Mouse (Mus musculus) embryonic facial prominence, embryonic 11.5 days (tissue): ENCODE results near the gene Slc11a2. TPM values are rescaled to one million over a fixed set of nuclear protein-coding genes. Genes with fewer than 3 reads are reported as not detected.

Source experiments
- ATAC-seq: fragments of 200-750 bp; cut with Nextera tagmentation; replicated peaks from 2 replicates; pipeline ENCODE4 v1.8.0; 2017; ENCODE audit warnings: low read depth; ENCODE audit not compliant: insufficient number of reproducible peaks, low FRiP score, low TSS enrichment
- DNase-seq: peaks from one replicate; pipeline ENCODE4 v3.0.0-alpha.2; 2015; ENCODE audit warnings: low spot score
- H3K27ac ChIP-seq: fragments of 300-500 bp; sonication (generic); replicated peaks from 2 replicates; pipeline ENCODE4 v1.5.1; 2014; ENCODE audit warnings: mild to moderate bottlenecking, low read depth, low read length, control low read depth
- H3K27me3 ChIP-seq: fragments of 300-500 bp; sonication (generic); 2 replicates; pipeline ENCODE4 v1.6.1; 2014; ENCODE audit warnings: mild to moderate bottlenecking, low read length, moderate library complexity, mixed read lengths; ENCODE audit not compliant: control insufficient read depth, insufficient read depth
- H3K36me3 ChIP-seq: fragments of 300-500 bp; sonication (generic); replicated peaks from 2 replicates; pipeline ENCODE4 v1.6.1; 2014; ENCODE audit warnings: low read depth, mild to moderate bottlenecking, low read length, moderate library complexity, mixed read lengths; ENCODE audit not compliant: control insufficient read depth, insufficient read depth
- H3K4me1 ChIP-seq: fragments of 300-500 bp; sonication (generic); 2 replicates; pipeline ENCODE4 v1.6.1; 2014; ENCODE audit warnings: low read length, mixed read lengths; ENCODE audit not compliant: control insufficient read depth, insufficient read depth
- H3K4me2 ChIP-seq: fragments of 300-500 bp; sonication (generic); 2 replicates; pipeline ENCODE4 v1.6.1; 2014; ENCODE audit warnings: low read depth, mild to moderate bottlenecking, control low read depth, low read length, moderate library complexity
- H3K4me3 ChIP-seq: fragments of 300-500 bp; sonication (generic); 2 replicates; pipeline ENCODE4 v1.5.1; 2014; ENCODE audit warnings: low read depth, low read length, control low read depth
- H3K9ac ChIP-seq: fragments of 300-500 bp; sonication (generic); replicated peaks from 2 replicates; pipeline ENCODE4 v1.6.1; 2014; ENCODE audit warnings: mild to moderate bottlenecking, control low read depth, low read length
- H3K9me3 ChIP-seq: fragments of 300-500 bp; sonication (generic); replicated peaks from 2 replicates; pipeline ENCODE4 v1.6.1; 2016; ENCODE audit warnings: mild to moderate bottlenecking, low read length, inconsistent platforms, mixed read lengths; ENCODE audit not compliant: control insufficient read depth
- WGBS: fragments of 180-500 bp; shearing (Covaris S2); extraction: QIAGEN DNeasy Blood & Tissue Kit; methylation state at CpG from one replicate; pipeline ENCODE4 v1.1.7; 2014; 5-methylcytosine and 5-hydroxymethylcytosine counted together
- polyA plus RNA-seq: library from polyadenylated mRNA; unstranded; fragments of >200 nt; fragmentation: Nextera tagmentation; extraction: Ambion mirVana; gene quantifications from 2 replicates; pipeline ENCODE4 v1.2.1, GENCODE M21; 2014

The Slc11a2 gene
- polyA plus RNA-seq = 18.3 and 18.8 TPM in 2 replicates

GRCm38 (mm10) chr15:100424396-100425122 is at the start of gene Slc11a2:
TSS of gene Slc11a2 (minus strand) at chr15:100425072.
- peak within 1 kb of the TSS; percentile 90 for H3K4me2 ChIP-seq
- peak within 1 kb of the TSS; percentile 8 for H3K9ac ChIP-seq
- peaks cover 3% of the 10 kb centered on the region; the same call in 1 of the 2 replicates for H3K4me1 ChIP-seq
- no peak for ATAC-seq
- no peaks in the 10 kb centered on the region for H3K36me3 ChIP-seq
- H3K4me3 ChIP-seq = peak within 1 kb of the TSS; percentile 17
- peak; percentile 36 for DNase-seq
- no peak within 1 kb of the TSS for H3K27ac ChIP-seq
- H3K27me3 ChIP-seq = no peaks in the 10 kb centered on the region; the same call in 1 of the 2 replicates
- WGBS = 24% methylated on average over 17 of the region's 17 CpGs
- no peaks in the 10 kb centered on the region for H3K9me3 ChIP-seq

GRCm38 (mm10) chr15:100473926-100474503 is 49.1 kb upstream of the Slc11a2 start:
- no peak for DNase-seq
- no peak overlapping the region for H3K27ac ChIP-seq
- H3K4me3 ChIP-seq = no peak overlapping the region
- no peaks in the 10 kb centered on the region for H3K9me3 ChIP-seq
- WGBS = 86% methylated on average over 7 of the region's 7 CpGs
- H3K36me3 ChIP-seq = no peaks in the 10 kb centered on the region
- no peaks in the 10 kb centered on the region; the same call in 1 of the 2 replicates for H3K4me1 ChIP-seq
- H3K9ac ChIP-seq = no peak overlapping the region
- H3K4me2 ChIP-seq = no peak overlapping the region
- no peak for ATAC-seq
- no peaks in the 10 kb centered on the region for H3K27me3 ChIP-seq

- no peaks in the 10 kb centered on the region for H3K9me3 ChIP-seq
- H3K4me3 ChIP-seq = peak overlapping the region; percentile 85
- H3K4me2 ChIP-seq = peak overlapping the region; percentile 58
- H3K4me1 ChIP-seq = peaks cover 2% of the 10 kb centered on the region; the same call in 1 of the 2 replicates
- no peak for DNase-seq
- no peak overlapping the region for H3K9ac ChIP-seq
- ATAC-seq = no peak
- H3K27me3 ChIP-seq = no peaks in the 10 kb centered on the region
- 64% methylated on average over 10 of the region's 10 CpGs for WGBS
- H3K27ac ChIP-seq = no peak overlapping the region
- no peaks in the 10 kb centered on the region for H3K36me3 ChIP-seq
Observed at GRCm38 (mm10) chr15:100470037-100470436, 45.2 kb upstream of the Slc11a2 start.

- no peaks in the 10 kb centered on the region for H3K36me3 ChIP-seq
- ATAC-seq (no peak; the same call in 1 of the 2 replicates), DNase-seq (no peak)
- peak overlapping the region; percentile 47; the same call in 1 of the 2 replicates for H3K27ac ChIP-seq
- peaks cover 2% of the 10 kb centered on the region; the same call in 1 of the 2 replicates for H3K4me1 ChIP-seq
- peak overlapping the region; percentile 58 for H3K4me2 ChIP-seq
- H3K9ac ChIP-seq = peak overlapping the region; percentile 86
- WGBS = under 1% methylated on average over 19 of the region's 19 CpGs
- H3K4me3 ChIP-seq = peak overlapping the region; percentile 85
- no peaks in the 10 kb centered on the region for H3K27me3 ChIP-seq
- H3K9me3 ChIP-seq = no peaks in the 10 kb centered on the region
Observed at GRCm38 (mm10) chr15:100469189-100469545, 44.3 kb upstream of the Slc11a2 start.

- DNase-seq (peak; percentile 90), ATAC-seq (peak; percentile 92)
- Histone ChIP-seq H3K4me2 (peak within 1 kb of the TSS; percentile 58), H3K9ac (peak within 1 kb of the TSS; percentile 86), H3K4me3 (peak within 1 kb of the TSS; percentile 85), H3K9me3 (no peaks in the 10 kb centered on the region), H3K27ac (peak within 1 kb of the TSS; percentile 47; the same call in 1 of the 2 replicates), H3K4me1 (peaks cover 2% of the 10 kb centered on the region; the same call in 1 of the 2 replicates), H3K27me3 (no peaks in the 10 kb centered on the region), H3K36me3 (no peaks in the 10 kb centered on the region)
- 2% methylated on average over 84 of the region's 84 CpGs for WGBS
Observed at GRCm38 (mm10) chr15:100468295-100469188, 43.7 kb upstream of the Slc11a2 start, which contains the start of gene Letmd1. TSS of gene Letmd1 (plus strand) at chr15:100469023.

GRCm38 (mm10) chr15:100467738-100468137 is 42.9 kb upstream of the Slc11a2 start:
- H3K27me3 ChIP-seq = no peaks in the 10 kb centered on the region
- no peak overlapping the region for H3K4me2 ChIP-seq
- H3K36me3 ChIP-seq = no peaks in the 10 kb centered on the region
- ATAC-seq (no peak), DNase-seq (no peak)
- H3K27ac ChIP-seq = no peak overlapping the region
- peaks cover 2% of the 10 kb centered on the region; the same call in 1 of the 2 replicates for H3K4me1 ChIP-seq
- H3K9me3 ChIP-seq = no peaks in the 10 kb centered on the region
- WGBS = 44% methylated on average over 8 of the region's 8 CpGs
- no peak overlapping the region for H3K9ac ChIP-seq
- no peak overlapping the region; the same call in 1 of the 2 replicates for H3K4me3 ChIP-seq

GRCm38 (mm10) chr15:100465432-100465831 is 40.6 kb upstream of the Slc11a2 start:
- Histone ChIP-seq H3K27me3 (no peaks in the 10 kb centered on the region), H3K9ac (no peak overlapping the region), H3K4me1 (peaks cover 2% of the 10 kb centered on the region; the same call in 1 of the 2 replicates), H3K36me3 (no peaks in the 10 kb centered on the region), H3K27ac (no peak overlapping the region), H3K4me3 (no peak overlapping the region), H3K9me3 (no peaks in the 10 kb centered on the region), H3K4me2 (no peak overlapping the region)
- 71% methylated on average over 2 of the region's 2 CpGs for WGBS
- no peak for ATAC-seq
- no peak for DNase-seq
